Mouse (Mus musculus): ENCODE data around the gene Khdc1c. TPM values are rescaled to one million over a fixed set of nuclear protein-coding genes. Genes with fewer than 3 reads are reported as not detected.
"Not testable (repeated sequence)": the region's sequence is repeated elsewhere in the genome, so short reads cannot be mapped to it uniquely, and the experiment has no call there.

Khdc1c gene
- polyA plus RNA-seq, 1 experiment: not detected

GRCm38 (mm10) chr1:21333222-21333973 is 34.7 kb upstream of the Khdc1c start:
- H3K4me3 ChIP-seq (ENCODE audit: insufficient read depth, poor library complexity, severe bottlenecking): no peak overlapping the region
- no peaks in the 10 kb centered on the region for H3K79me3 ChIP-seq (ENCODE audit: low read depth)
- H3K36me3 ChIP-seq (ENCODE audit: control insufficient read depth, insufficient read depth): no peaks in the 10 kb centered on the region
- H3K79me2 ChIP-seq (ENCODE audit: control insufficient read depth, insufficient read depth): no peaks in the 10 kb centered on the region
- no peak overlapping the region for H3ac ChIP-seq (ENCODE audit: control insufficient read depth, insufficient read length, low read depth)
- no peak for TF ChIP-seq CTCF (IDR thresholded peaks at IDR 0.05; ENCODE audit: control insufficient read depth, insufficient read depth, insufficient read length)
- no peak for TF ChIP-seq CEBPB (IDR thresholded peaks at IDR 0.05; ENCODE audit: low read depth)
- TF ChIP-seq MAX (IDR thresholded peaks at IDR 0.05): no peak
- no peak for TF ChIP-seq FOSL1 (IDR thresholded peaks at IDR 0.05; ENCODE audit: insufficient read depth, low read length, poor library complexity, severe bottlenecking)
- TF ChIP-seq MYOG (IDR thresholded peaks at IDR 0.05; ENCODE audit: control insufficient read depth, extremely low read depth, insufficient read length): no peak
- TF ChIP-seq MYOD1 (IDR thresholded peaks at IDR 0.05; ENCODE audit: control insufficient read depth, insufficient read length, low read depth): no peak
- TF ChIP-seq USF1 (IDR thresholded peaks at IDR 0.05; ENCODE audit: low read depth): no peak
- no peaks in the 10 kb centered on the region for H3K27me3 ChIP-seq (ENCODE audit: control insufficient read depth, insufficient read depth, insufficient read length)

- Histone ChIP-seq H3K79me2 (ENCODE audit: control insufficient read depth, insufficient read depth) (no peaks in the 10 kb centered on the region), H3ac (ENCODE audit: control insufficient read depth, insufficient read length, low read depth) (no peak overlapping the region), H3K79me3 (ENCODE audit: low read depth) (no peaks in the 10 kb centered on the region), H3K36me3 (ENCODE audit: control insufficient read depth, insufficient read depth) (no peaks in the 10 kb centered on the region), H3K27me3 (ENCODE audit: control insufficient read depth, insufficient read depth, insufficient read length) (no peaks in the 10 kb centered on the region), H3K4me3 (ENCODE audit: insufficient read depth, poor library complexity, severe bottlenecking) (no peak overlapping the region)
- TF ChIP-seq FOSL1 (IDR thresholded peaks at IDR 0.05; ENCODE audit: insufficient read depth, low read length, poor library complexity, severe bottlenecking) (no peak), MYOD1 (IDR thresholded peaks at IDR 0.05; ENCODE audit: control insufficient read depth, insufficient read length, low read depth) (no peak), MYOG (IDR thresholded peaks at IDR 0.05; ENCODE audit: control insufficient read depth, extremely low read depth, insufficient read length) (no peak)
These were observed 32.3 kb upstream of the Khdc1c start for GRCm38 (mm10) chr1:21335836-21336235.

GRCm38 (mm10) chr1:21340745-21341144 is 27.4 kb upstream of the Khdc1c start:
- H3K79me2 ChIP-seq (ENCODE audit: control insufficient read depth, insufficient read depth): no peaks in the 10 kb centered on the region
- no peaks in the 10 kb centered on the region for H3K27me3 ChIP-seq (ENCODE audit: control insufficient read depth, insufficient read depth, insufficient read length)
- H3K79me3 ChIP-seq (ENCODE audit: low read depth): no peaks in the 10 kb centered on the region
- H3K4me3 ChIP-seq (ENCODE audit: insufficient read depth, poor library complexity, severe bottlenecking): no peak overlapping the region
- TF ChIP-seq CTCF (IDR thresholded peaks at IDR 0.05; ENCODE audit: control insufficient read depth, insufficient read depth, insufficient read length) (no peak), CEBPB (IDR thresholded peaks at IDR 0.05; ENCODE audit: low read depth) (no peak), MAX (IDR thresholded peaks at IDR 0.05) (no peak), MYOG (IDR thresholded peaks at IDR 0.05; ENCODE audit: control insufficient read depth, extremely low read depth, insufficient read length) (no peak), USF1 (IDR thresholded peaks at IDR 0.05; ENCODE audit: low read depth) (no peak), FOSL1 (IDR thresholded peaks at IDR 0.05; ENCODE audit: insufficient read depth, low read length, poor library complexity, severe bottlenecking) (no peak), MYOD1 (IDR thresholded peaks at IDR 0.05; ENCODE audit: control insufficient read depth, insufficient read length, low read depth) (no peak)
- H3K36me3 ChIP-seq (ENCODE audit: control insufficient read depth, insufficient read depth): no peaks in the 10 kb centered on the region
- H3ac ChIP-seq (ENCODE audit: control insufficient read depth, insufficient read length, low read depth): no peak overlapping the region

GRCm38 (mm10) chr1:21344253-21344652 is 23.9 kb upstream of the Khdc1c start:
- no peak for TF ChIP-seq MYOD1 (IDR thresholded peaks at IDR 0.05; ENCODE audit: control insufficient read depth, insufficient read length, low read depth)
- TF ChIP-seq CEBPB (IDR thresholded peaks at IDR 0.05; ENCODE audit: low read depth): no peak
- H3ac ChIP-seq (ENCODE audit: control insufficient read depth, insufficient read length, low read depth): no peak overlapping the region
- H3K27me3 ChIP-seq (ENCODE audit: control insufficient read depth, insufficient read depth, insufficient read length): no peaks in the 10 kb centered on the region
- no peak overlapping the region for H3K4me3 ChIP-seq (ENCODE audit: insufficient read depth, poor library complexity, severe bottlenecking)
- no peaks in the 10 kb centered on the region for H3K36me3 ChIP-seq (ENCODE audit: control insufficient read depth, insufficient read depth)
- no peaks in the 10 kb centered on the region for H3K79me3 ChIP-seq (ENCODE audit: low read depth)
- H3K79me2 ChIP-seq (ENCODE audit: control insufficient read depth, insufficient read depth): no peaks in the 10 kb centered on the region

GRCm38 (mm10) chr1:21344752-21345151 is 23.4 kb upstream of the Khdc1c start:
- not testable (repeated sequence) for H3K4me3 ChIP-seq (ENCODE audit: insufficient read depth, poor library complexity, severe bottlenecking); H3K36me3 ChIP-seq (ENCODE audit: control insufficient read depth, insufficient read depth); H3K79me3 ChIP-seq (ENCODE audit: low read depth); H3K27me3 ChIP-seq (ENCODE audit: control insufficient read depth, insufficient read depth, insufficient read length); H3K79me2 ChIP-seq (ENCODE audit: control insufficient read depth, insufficient read depth); H3ac ChIP-seq (ENCODE audit: control insufficient read depth, insufficient read length, low read depth)

- TF ChIP-seq MYOD1 (IDR thresholded peaks at IDR 0.05; ENCODE audit: control insufficient read depth, insufficient read length, low read depth) (no peak), MAX (IDR thresholded peaks at IDR 0.05) (no peak), FOSL1 (IDR thresholded peaks at IDR 0.05; ENCODE audit: insufficient read depth, low read length, poor library complexity, severe bottlenecking) (no peak)
These were observed 18.8 kb upstream of the Khdc1c start, which contains the start of gene Khdc1a for GRCm38 (mm10) chr1:21349341-21349740. Gene Khdc1a, plus strand, starts transcription at chr1:21349641.

More at GRCm38 (mm10) chr1:21349341-21349740, 18.8 kb upstream of the Khdc1c start, which contains the start of gene Khdc1a:
- Histone ChIP-seq H3K79me3 (ENCODE audit: low read depth) (no peaks in the 10 kb centered on the region), H3K36me3 (ENCODE audit: control insufficient read depth, insufficient read depth) (no peaks in the 10 kb centered on the region), H3K4me3 (ENCODE audit: insufficient read depth, poor library complexity, severe bottlenecking) (no peak within 1 kb of the TSS), H3K27me3 (ENCODE audit: control insufficient read depth, insufficient read depth, insufficient read length) (no peaks in the 10 kb centered on the region), H3K79me2 (ENCODE audit: control insufficient read depth, insufficient read depth) (no peaks in the 10 kb centered on the region), H3ac (ENCODE audit: control insufficient read depth, insufficient read length, low read depth) (no peak within 1 kb of the TSS)
